Mouse (Mus musculus): ENCODE data around the gene Fis1.

The Fis1 gene

GRCm38 (mm10) chr5:136977769-136978168 lies 24.7 kb downstream of the Fis1 start:
- DNase-seq = no peak

GRCm38 (mm10) chr5:136979762-136980161 lies 26.7 kb downstream of the Fis1 start:
- DNase-seq = no peak

DNA sequence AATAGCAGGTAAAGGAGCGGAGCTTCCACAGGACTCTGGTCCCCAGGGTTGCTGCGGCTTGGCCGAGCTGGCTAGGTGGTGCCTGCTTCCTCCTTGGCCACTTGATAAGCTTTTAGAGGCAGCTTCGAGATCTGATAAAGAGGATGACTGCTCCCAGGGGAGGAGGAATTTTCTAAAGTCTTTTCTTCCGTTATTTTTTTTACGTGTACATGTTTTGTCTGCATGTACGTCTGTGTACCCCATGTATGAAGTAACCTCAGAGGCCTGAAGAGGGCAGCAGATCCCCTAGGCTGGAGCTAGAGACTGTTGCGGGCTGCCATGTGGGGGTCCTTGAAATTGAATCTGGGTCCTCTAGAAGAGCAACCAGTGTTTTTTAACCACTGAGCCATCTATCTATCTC lies 27.9 kb downstream of the Fis1 start:
- DNase-seq = no peak

DNA sequence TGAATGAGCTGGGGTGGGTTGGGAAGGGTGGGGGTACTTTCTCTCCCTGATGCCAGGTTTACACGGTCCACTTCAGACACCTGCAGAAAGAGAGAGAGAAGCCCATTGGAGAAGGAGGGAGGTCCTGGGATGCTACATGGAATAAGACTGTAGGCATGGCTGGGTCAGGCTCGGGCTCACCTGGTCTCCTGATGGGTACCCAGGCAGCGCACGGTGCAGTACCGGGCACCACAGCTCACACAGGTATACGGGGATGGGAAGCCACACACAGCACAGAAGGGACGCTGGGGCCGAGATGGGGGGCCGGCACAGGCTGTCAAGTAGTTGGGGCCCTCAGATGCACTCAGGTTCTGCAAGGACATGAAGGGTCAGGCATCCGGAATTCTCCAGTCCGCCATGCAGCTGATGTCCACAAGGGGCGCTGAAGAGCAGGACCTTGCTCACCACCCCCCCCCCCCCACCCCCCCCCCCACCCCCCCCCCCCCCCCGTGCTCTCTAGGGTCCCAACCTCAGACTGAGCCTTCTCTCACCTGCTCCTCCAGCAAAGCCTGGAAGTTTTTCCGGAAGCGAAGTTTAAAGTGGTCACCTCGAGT lies 29.4 kb downstream of the Fis1 start:
- peak; percentile 55 for DNase-seq

GRCm38 (mm10) chr5:136984828-136985227 lies 31.8 kb downstream of the Fis1 start:
- DNase-seq = no peak

GRCm38 (mm10) chr5:136986695-136987137 lies 33.6 kb downstream of the Fis1 start, which contains the start of gene Plod3:
TSS of gene Plod3 (plus strand) at chr5:136987019.
- peak; percentile 93 for DNase-seq

DNA sequence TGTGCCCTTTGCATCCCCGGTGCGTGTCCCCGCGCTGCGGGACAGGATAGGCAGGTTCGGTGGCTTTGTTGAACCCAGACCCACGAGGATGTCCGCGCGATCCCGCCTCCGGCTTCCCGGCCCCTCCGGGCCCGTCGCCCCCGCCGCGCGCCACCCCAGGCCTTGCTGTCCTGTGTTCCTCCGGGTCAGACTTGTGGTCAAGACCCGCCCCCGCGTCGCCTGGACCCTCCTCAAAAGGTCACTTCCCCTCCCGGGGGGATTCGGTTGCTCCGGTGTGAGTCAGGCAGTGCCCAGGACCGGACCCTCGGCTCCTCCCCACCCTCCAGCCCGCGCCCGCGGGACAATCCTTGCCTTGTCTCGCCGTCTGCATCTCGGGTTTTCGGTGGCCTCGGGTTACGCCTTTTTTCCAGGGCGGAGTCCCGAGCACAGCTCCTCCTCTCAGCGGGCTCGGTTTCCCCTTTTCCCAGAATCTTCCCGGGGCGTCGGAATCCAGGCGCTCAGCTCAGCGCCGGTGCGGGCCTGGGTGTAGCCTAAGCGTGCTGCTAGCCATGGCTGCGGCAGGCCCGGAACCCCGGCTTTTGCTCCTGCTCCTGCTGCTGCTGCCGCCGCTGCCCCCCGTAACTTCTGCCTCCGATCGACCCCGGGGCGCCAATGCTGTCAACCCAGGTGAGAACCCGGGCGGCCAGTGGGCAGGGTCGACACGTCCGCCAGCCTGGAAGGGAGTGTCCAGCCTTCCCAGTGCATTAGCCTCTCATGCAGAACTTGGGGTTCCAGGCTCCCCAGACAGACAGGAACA lies 34.3 kb downstream of the Fis1 start:
- peak; percentile 88 for DNase-seq

DNA sequence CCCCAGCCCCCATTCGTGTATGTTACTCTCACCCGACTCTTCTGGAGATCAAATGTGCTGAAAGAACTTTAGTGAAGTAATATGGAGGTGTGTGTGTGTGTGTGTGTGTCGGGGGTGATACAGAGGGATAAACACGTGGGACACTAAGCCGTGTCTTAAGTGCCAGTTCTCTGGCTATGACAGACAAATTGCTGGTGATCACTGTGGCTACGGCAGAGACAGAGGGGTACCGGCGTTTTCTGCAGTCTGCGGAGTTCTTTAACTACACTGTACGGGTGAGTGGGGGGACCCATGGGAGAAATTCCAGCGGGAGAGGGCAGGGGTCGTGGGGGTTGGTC lies 34.8 kb downstream of the Fis1 start, which contains the start of gene Znhit1:
Znhit1 (minus strand) TSS at position 88 of the 338 bp plus-strand sequence.
- no peak for DNase-seq

- DNase-seq = no peak
Measured at GRCm38 (mm10) chr5:136988420-136988819, 35.3 kb downstream of the Fis1 start.

DNA sequence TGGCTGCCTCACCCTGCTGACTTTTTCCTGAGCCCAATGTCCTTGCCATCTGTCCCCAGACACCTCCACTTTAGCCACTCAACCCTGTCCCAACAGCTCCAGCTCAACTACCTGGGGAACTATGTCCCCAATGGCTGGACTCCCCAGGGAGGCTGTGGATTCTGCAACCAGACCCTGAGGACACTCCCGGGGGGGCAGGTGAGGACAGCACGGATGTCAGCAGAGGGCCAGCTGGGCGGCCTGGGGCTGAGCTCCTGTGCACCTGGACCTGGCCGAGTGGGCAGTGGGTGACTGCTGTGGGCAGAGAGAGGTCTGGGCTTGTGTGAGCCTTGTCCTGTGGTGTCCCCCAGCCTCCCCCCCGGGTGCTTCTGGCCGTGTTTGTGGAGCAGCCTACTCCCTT lies 36.7 kb downstream of the Fis1 start:
- DNase-seq = no peak

- DNase-seq = no peak
Measured at GRCm38 (mm10) chr5:136999449-136999848, 46.4 kb downstream of the Fis1 start.

GRCm38 (mm10) chr5:137000612-137001011 lies 47.5 kb downstream of the Fis1 start:
- no peak for DNase-seq

DNA sequence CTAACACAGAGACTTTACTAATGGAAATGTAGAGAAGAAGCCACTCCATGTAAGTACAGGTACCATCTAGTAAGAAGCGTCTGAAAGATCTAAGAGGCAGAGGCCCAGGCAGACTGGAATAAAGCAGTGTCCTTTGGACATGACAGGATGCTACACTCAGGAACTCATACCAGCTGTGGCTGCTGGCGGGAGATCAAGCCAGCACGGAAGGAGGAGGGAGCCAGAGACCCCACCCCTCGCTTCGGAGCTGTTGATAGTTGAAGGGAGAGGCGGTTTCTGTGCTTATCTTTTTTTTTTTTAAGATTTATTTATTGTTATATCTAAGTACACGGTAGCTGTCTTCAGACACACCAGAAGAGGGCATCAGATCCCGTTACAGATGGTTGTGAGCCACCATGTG lies 54.2 kb downstream of the Fis1 start:
- DNase-seq = no peak

DNA sequence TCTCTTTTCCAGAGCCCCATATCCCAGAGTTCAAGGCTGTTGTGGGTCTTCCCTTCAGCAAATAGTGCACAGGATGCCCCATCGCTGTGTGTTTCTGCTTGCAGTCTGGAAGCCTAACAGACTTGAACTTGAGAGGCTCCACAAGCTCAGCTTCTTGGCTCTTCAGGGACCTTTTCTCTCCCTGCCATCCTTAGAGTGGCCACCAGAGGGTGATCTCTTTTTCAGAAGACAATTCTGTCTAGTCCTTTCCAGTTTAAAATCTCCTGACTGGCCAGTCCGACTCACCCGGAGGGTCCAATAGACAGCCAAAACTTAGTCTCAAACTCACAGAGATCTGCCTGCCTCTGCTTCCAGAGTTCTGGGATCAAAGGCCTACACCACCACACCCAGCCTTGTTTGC lies 56.9 kb downstream of the Fis1 start:
- DNase-seq = peak; percentile 63

- no peak for DNase-seq
Measured at GRCm38 (mm10) chr5:137012401-137012950, 59.4 kb downstream of the Fis1 start.

All from kidney, adult 18-20 months (tissue).